Mouse (Mus musculus) hindbrain, embryonic 16.5 days (tissue): ENCODE data around the gene Numb. TPM values are rescaled to one million over a fixed set of nuclear protein-coding genes. Genes with fewer than 3 reads are reported as not detected.

Experiments
- ATAC-seq: fragments of 200-750 bp; cut with Nextera tagmentation; 2 replicates; pipeline ENCODE4 v1.8.0; 2017; ENCODE audit warnings: moderate TSS enrichment, moderate library complexity
- H3K27ac ChIP-seq: fragments of 300-500 bp; sonication (generic); 2 replicates; pipeline ENCODE4 v1.5.1; 2014; ENCODE audit warnings: low read depth, mild to moderate bottlenecking, control low read depth, low read length, moderate library complexity
- H3K27me3 ChIP-seq: fragments of 300-500 bp; sonication (generic); replicated peaks from 2 replicates; pipeline ENCODE4 v1.6.1; 2014; ENCODE audit warnings: low read length; ENCODE audit not compliant: control insufficient read depth, insufficient read depth
- H3K36me3 ChIP-seq: fragments of 300-500 bp; sonication (generic); 2 replicates; pipeline ENCODE4 v1.6.1; 2014; ENCODE audit warnings: mild to moderate bottlenecking, low read length, moderate library complexity, mixed read lengths; ENCODE audit not compliant: control insufficient read depth, insufficient read depth
- H3K4me1 ChIP-seq: fragments of 300-500 bp; sonication (generic); 2 replicates; pipeline ENCODE4 v1.6.1; 2014; ENCODE audit warnings: low read depth, low read length; ENCODE audit not compliant: control insufficient read depth, insufficient read depth
- H3K4me2 ChIP-seq: fragments of 300-500 bp; sonication (generic); 2 replicates; pipeline ENCODE4 v1.6.1; 2014; ENCODE audit warnings: mild to moderate bottlenecking, low read length, control low read depth, moderate library complexity
- H3K4me3 ChIP-seq: fragments of 300-500 bp; sonication (generic); 2 replicates; pipeline ENCODE4 v1.5.1; 2014; ENCODE audit warnings: mild to moderate bottlenecking, low read length, control low read depth, moderate library complexity
- H3K9ac ChIP-seq: fragments of 300-500 bp; sonication (generic); 2 replicates; pipeline ENCODE4 v1.6.1; 2014; ENCODE audit warnings: low read depth, mild to moderate bottlenecking, control low read depth, low read length, moderate library complexity
- H3K9me3 ChIP-seq: fragments of 300-500 bp; sonication (generic); 2 replicates; pipeline ENCODE4 v1.6.1; 2014; ENCODE audit warnings: mild to moderate bottlenecking, low read length, moderate library complexity; ENCODE audit not compliant: control insufficient read depth
- WGBS: fragments of 180-500 bp; shearing (Covaris S2); extraction: QIAGEN DNeasy Blood & Tissue Kit; methylation state at CpG from one replicate; pipeline ENCODE4 v1.1.7; 2014; 5-methylcytosine and 5-hydroxymethylcytosine counted together
- polyA plus RNA-seq: library from polyadenylated mRNA; unstranded; fragments of >200 nt; fragmentation: Nextera tagmentation; extraction: Ambion mirVana; gene quantifications from 2 replicates; pipeline ENCODE4 v1.2.1, GENCODE M21; 2015

Gene Numb
- polyA plus RNA-seq, 1 experiment from 2014 or later, result 15.7 TPM

DNA sequence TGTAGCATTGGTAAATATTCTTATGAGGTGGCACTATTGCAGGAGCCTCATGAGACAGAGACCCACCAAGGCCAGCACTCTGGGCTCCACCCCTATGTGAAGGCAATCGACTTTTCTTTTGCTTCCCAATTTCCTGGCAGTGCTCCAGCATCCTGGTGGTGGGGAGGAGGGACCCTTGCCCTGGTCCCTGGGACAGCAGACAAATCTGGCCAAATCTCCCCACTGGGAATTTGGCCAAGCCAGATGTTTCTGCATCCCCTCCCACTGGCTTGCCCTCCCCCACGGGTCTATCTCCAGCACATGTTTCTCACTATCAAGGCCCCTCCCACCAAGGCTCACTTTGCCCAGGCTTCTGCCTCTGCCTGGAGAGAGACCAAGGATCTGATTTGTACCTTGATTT, 169.2 kb downstream of the Numb start:
- Histone ChIP-seq H3K9me3 (peaks cover 4% of the 10 kb centered on the region; the same call in 1 of the 2 replicates), H3K36me3 (no peaks in the 10 kb centered on the region), H3K4me3 (no peak overlapping the region), H3K4me2 (no peak overlapping the region), H3K9ac (no peak overlapping the region), H3K4me1 (no peaks in the 10 kb centered on the region), H3K27me3 (no peaks in the 10 kb centered on the region), H3K27ac (no peak overlapping the region)
- no peak for ATAC-seq
- 34% methylated on average over 2 of the region's 2 CpGs for WGBS

DNA sequence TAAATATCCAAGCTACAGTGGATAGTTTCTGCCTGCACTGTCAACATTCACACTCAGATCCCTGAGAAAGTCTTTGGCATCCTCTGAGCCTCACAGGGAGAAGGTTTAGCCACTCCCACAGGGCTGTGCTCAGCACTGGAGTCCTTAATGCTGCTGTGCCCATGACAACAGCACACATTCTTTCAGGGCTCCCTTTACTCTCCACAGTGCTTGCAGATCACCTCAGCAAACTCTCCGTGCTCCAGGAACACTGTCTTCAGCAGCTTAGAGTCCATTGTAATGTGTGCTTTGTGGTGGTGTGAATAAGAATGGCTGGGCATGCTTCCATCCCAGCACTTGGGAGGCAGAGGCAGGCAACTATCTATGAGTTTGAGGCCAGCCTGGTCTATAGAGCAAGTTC, 172.5 kb downstream of the Numb start:
- Histone ChIP-seq H3K36me3 (no peaks in the 10 kb centered on the region), H3K4me2 (no peak overlapping the region), H3K27me3 (no peaks in the 10 kb centered on the region), H3K27ac (no peak overlapping the region), H3K9me3 (peaks cover 4% of the 10 kb centered on the region; the same call in 1 of the 2 replicates), H3K4me3 (no peak overlapping the region), H3K4me1 (no peaks in the 10 kb centered on the region), H3K9ac (no peak overlapping the region)
- no peak for ATAC-seq
- WGBS, result 42% methylated on average over 1 of the region's 1 CpGs

Other genes starting within 250 kb of the Numb start
- gene Psen1, start 233.8 kb downstream of the Numb start, polyA plus RNA-seq, result 65.1 and 73.6 TPM in 2 replicates
- 0.31 and 0.42 TPM in 2 replicates for gene Papln, start 158.3 kb downstream of the Numb start, polyA plus RNA-seq
- 7.2 and 9.1 TPM in 2 replicates for gene Riox1, start 28.7 kb upstream of the Numb start, polyA plus RNA-seq
- gene Heatr4, start 62.9 kb upstream of the Numb start, polyA plus RNA-seq, result not detected in 2 replicates
- gene Acot2, start 65.9 kb upstream of the Numb start, polyA plus RNA-seq, result 16.1 TPM in 2 replicates
- gene Acot1, start 87.6 kb upstream of the Numb start, polyA plus RNA-seq, result 98.1 and 112 TPM in 2 replicates
- 0.54 and 0.68 TPM in 2 replicates for gene Acot4, start 116.4 kb upstream of the Numb start, polyA plus RNA-seq
- not detected in 2 replicates for gene Gm49366, start 117.0 kb upstream of the Numb start, polyA plus RNA-seq
- 1.1 and 1.4 TPM in 2 replicates for gene Acot3, start 130.2 kb upstream of the Numb start, polyA plus RNA-seq
- 0.63 and 0.66 TPM in 2 replicates for gene Acot5, start 147.4 kb upstream of the Numb start, polyA plus RNA-seq
- gene Acot6, start 178.7 kb upstream of the Numb start, polyA plus RNA-seq, result 1.3 and 1.5 TPM in 2 replicates
- 7.6 and 7.7 TPM in 2 replicates for gene Dnal1, start 192.4 kb upstream of the Numb start, polyA plus RNA-seq
- gene Pnma1, start 226.6 kb upstream of the Numb start, polyA plus RNA-seq, result 4.7 and 4.8 TPM in 2 replicates